Mouse (Mus musculus) liver, postnatal 0 days (tissue): Measurements from ENCODE around the gene Pou6f1.

ENCODE experiments used
- CTCF ChIP-seq: sonication (generic); IDR thresholded peaks from 2 replicates; pipeline ENCODE4 v1.5.1; 2016; ENCODE audit warnings: antibody characterized with exemption, low read depth
- EP300 ChIP-seq: IDR thresholded peaks from 2 replicates; pipeline ENCODE4 v1.6.1; 2016; ENCODE audit warnings: antibody characterized with exemption, low read depth, mild to moderate bottlenecking

DNA sequence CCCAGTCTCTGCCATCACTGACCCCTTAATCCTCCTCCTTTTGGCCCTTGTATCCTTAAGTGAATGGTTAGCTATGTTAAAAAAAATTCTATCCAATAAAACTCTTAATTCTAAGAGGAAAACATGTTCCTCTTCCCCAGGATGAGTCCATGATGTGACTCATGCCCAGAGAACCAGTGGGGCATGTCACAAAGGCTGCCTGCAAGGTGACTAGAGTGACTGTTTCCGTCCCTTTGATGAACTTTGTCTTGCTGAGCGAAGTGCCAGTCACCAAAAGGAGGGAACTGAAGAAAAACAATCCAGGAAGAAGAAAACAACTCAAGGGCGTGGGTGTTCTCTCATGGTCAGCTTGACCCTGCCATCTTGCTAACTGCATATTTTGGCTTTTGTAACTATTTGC, 30.5 kb downstream of the Pou6f1 start:
- TF ChIP-seq CTCF (no peak), EP300 (no peak)
